Mouse (Mus musculus) embryonic facial prominence, embryonic 12.5 days (tissue): ENCODE data around the gene Gm11032. TPM values are rescaled to one million over a fixed set of nuclear protein-coding genes. Genes with fewer than 3 reads are reported as not detected.
"Not testable (repeated sequence)": the region's sequence is repeated elsewhere in the genome, so short reads cannot be mapped to it uniquely, and the experiment has no call there.

Experiments used
- ATAC-seq: fragments of 200-750 bp; cut with Nextera tagmentation; 2 replicates; pipeline ENCODE4 v1.8.0; 2017; ENCODE audit not compliant: insufficient number of reproducible peaks, insufficient read depth, low FRiP score, low TSS enrichment
- H3K27ac ChIP-seq: fragments of 300-500 bp; sonication (generic); 2 replicates; pipeline ENCODE4 v1.5.1; 2016; ENCODE audit warnings: mild to moderate bottlenecking
- H3K27me3 ChIP-seq: fragments of 300-500 bp; sonication (generic); 2 replicates; pipeline ENCODE4 v1.6.1; 2016; ENCODE audit warnings: mild to moderate bottlenecking, moderate library complexity
- H3K36me3 ChIP-seq: fragments of 300-500 bp; sonication (generic); 2 replicates; pipeline ENCODE4 v1.6.1; 2016; ENCODE audit warnings: mild to moderate bottlenecking
- H3K4me1 ChIP-seq: fragments of 300-500 bp; sonication (generic); 2 replicates; pipeline ENCODE4 v1.6.1; 2016
- H3K4me2 ChIP-seq: fragments of 300-500 bp; sonication (generic); replicated peaks from 2 replicates; pipeline ENCODE4 v1.6.1; 2016; ENCODE audit warnings: mild to moderate bottlenecking, moderate library complexity
- H3K4me3 ChIP-seq: fragments of 300-500 bp; sonication (generic); 2 replicates; pipeline ENCODE4 v1.5.1; 2016; ENCODE audit warnings: mild to moderate bottlenecking
- H3K9ac ChIP-seq: fragments of 300-500 bp; sonication (generic); 2 replicates; pipeline ENCODE4 v1.6.1; 2016; ENCODE audit warnings: mild to moderate bottlenecking, moderate library complexity
- H3K9me3 ChIP-seq: fragments of 300-500 bp; sonication (generic); 2 replicates; pipeline ENCODE4 v1.6.1; 2016; ENCODE audit warnings: mild to moderate bottlenecking, moderate library complexity
- WGBS: fragments of 180-500 bp; shearing (Covaris S2); methylation state at CpG from one replicate; pipeline ENCODE4 v1.1.7; 2016; 5-methylcytosine and 5-hydroxymethylcytosine counted together
- polyA plus RNA-seq: library from polyadenylated mRNA; unstranded; fragments of >200 nt; fragmentation: Nextera tagmentation; extraction: Ambion mirVana; gene quantifications from 2 replicates; pipeline ENCODE4 v1.2.1, GENCODE M21; 2016

The Gm11032 gene
- polyA plus RNA-seq: not detected in 2 replicates

- 82% methylated on average over 16 of the region's 16 CpGs for WGBS
These were observed at the start of gene Gm11032 for GRCm38 (mm10) chr11:4620017-4620485. Gm11032 (plus strand) TSS chr11:4620067.

GRCm38 (mm10) chr11:4571491-4571901 lies 48.4 kb upstream of the Gm11032 start:
- Histone ChIP-seq H3K27me3 (no peaks in the 10 kb centered on the region), H3K9ac (no peak overlapping the region), H3K4me1 (peaks cover 5% of the 10 kb centered on the region; the same call in 1 of the 2 replicates), H3K4me3 (no peak overlapping the region), H3K9me3 (no peaks in the 10 kb centered on the region), H3K4me2 (no peak overlapping the region), H3K36me3 (no peaks in the 10 kb centered on the region), H3K27ac (no peak overlapping the region)
- ATAC-seq: no peak
- 77% methylated on average over 4 of the region's 4 CpGs for WGBS

More at GRCm38 (mm10) chr11:4620017-4620485, at the start of gene Gm11032:
- Histone ChIP-seq H3K27ac (no peak within 1 kb of the TSS), H3K4me2 (no peak within 1 kb of the TSS), H3K9ac (no peak within 1 kb of the TSS), H3K4me3 (no peak within 1 kb of the TSS), H3K36me3 (no peaks in the 10 kb centered on the region), H3K4me1 (no peaks in the 10 kb centered on the region), H3K27me3 (no peaks in the 10 kb centered on the region), H3K9me3 (no peaks in the 10 kb centered on the region)
- ATAC-seq: no peak

- not testable (repeated sequence) for H3K9ac ChIP-seq, H3K4me3 ChIP-seq, H3K27ac ChIP-seq, H3K4me2 ChIP-seq, H3K36me3 ChIP-seq, ATAC-seq, H3K27me3 ChIP-seq, H3K9me3 ChIP-seq
- peaks cover 11% of the 10 kb centered on the region; the same call in 1 of the 2 replicates for H3K4me1 ChIP-seq
- 88% methylated on average over 2 of the region's 2 CpGs for WGBS
These were observed 43.7 kb upstream of the Gm11032 start for GRCm38 (mm10) chr11:4576090-4576732.

DNA sequence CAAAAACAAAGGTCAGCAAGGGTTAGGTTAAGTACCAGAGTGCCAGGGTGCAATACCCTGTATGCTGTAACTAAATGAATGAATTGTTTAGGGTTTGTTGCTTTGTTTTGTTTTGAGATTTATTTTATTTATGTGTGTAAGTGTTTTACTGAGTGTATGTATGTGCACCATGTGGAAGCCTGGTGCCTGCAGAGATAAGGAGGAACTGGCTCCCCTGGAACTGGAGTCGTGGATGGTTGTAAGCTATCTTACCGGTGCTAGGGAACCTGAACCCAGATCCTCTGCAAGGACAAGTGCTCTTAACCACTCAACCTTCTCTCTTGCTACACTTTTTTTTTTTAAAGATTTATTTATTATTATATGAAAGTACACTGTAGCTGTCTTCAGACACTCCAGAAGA lies 42.8 kb upstream of the Gm11032 start:
- 100% methylated on average over 2 of the region's 2 CpGs for WGBS
- no peaks in the 10 kb centered on the region for H3K9me3 ChIP-seq
- no peaks in the 10 kb centered on the region for H3K27me3 ChIP-seq
- no peak for ATAC-seq
- no peak overlapping the region for H3K4me2 ChIP-seq
- no peak overlapping the region for H3K9ac ChIP-seq
- H3K4me1 ChIP-seq: peaks cover 11% of the 10 kb centered on the region; the same call in 1 of the 2 replicates
- H3K27ac ChIP-seq: no peak overlapping the region
- H3K4me3 ChIP-seq: no peak overlapping the region
- H3K36me3 ChIP-seq: no peaks in the 10 kb centered on the region

- Histone ChIP-seq H3K4me2 (no peak overlapping the region), H3K27me3 (no peaks in the 10 kb centered on the region), H3K4me3 (no peak overlapping the region), H3K9me3 (no peaks in the 10 kb centered on the region), H3K4me1 (peaks cover 11% of the 10 kb centered on the region; the same call in 1 of the 2 replicates), H3K27ac (no peak overlapping the region), H3K9ac (no peak overlapping the region), H3K36me3 (no peaks in the 10 kb centered on the region)
- WGBS: 80% methylated on average over 2 of the region's 2 CpGs
- no peak for ATAC-seq
These were observed 41.2 kb upstream of the Gm11032 start for GRCm38 (mm10) chr11:4578682-4579081.

DNA sequence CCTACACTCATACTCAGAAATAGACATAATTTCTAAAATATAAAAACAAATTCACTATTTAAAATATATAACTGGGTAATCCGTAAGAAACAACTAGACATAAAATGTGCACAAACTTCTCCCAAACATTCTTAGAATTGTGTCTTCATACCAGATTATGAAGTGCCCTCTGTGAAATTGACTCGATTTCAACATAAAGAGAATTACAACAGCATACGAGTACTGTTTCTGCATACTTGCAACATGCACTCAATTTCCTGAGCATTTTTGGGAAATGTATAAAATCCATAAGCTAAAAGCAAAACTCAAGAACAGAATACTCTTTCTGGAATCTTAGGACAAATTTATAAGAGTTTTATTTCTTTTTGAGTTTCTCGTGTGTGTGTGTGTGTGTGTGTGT lies 28.1 kb upstream of the Gm11032 start:
- Histone ChIP-seq H3K9me3 (no peaks in the 10 kb centered on the region), H3K4me2 (no peak overlapping the region), H3K4me3 (no peak overlapping the region), H3K4me1 (peaks cover 11% of the 10 kb centered on the region), H3K9ac (no peak overlapping the region), H3K27ac (no peak overlapping the region), H3K27me3 (no peaks in the 10 kb centered on the region), H3K36me3 (no peaks in the 10 kb centered on the region)
- WGBS: 82% methylated on average over 4 of the region's 4 CpGs
- ATAC-seq: no peak

GRCm38 (mm10) chr11:4593491-4593848 lies 26.4 kb upstream of the Gm11032 start:
- peak overlapping the region; percentile 98; the same call in 1 of the 2 replicates for H3K9ac ChIP-seq
- H3K4me1 ChIP-seq: peaks cover 11% of the 10 kb centered on the region
- H3K4me3 ChIP-seq: peak overlapping the region; percentile 90
- no peaks in the 10 kb centered on the region for H3K36me3 ChIP-seq
- H3K4me2 ChIP-seq: peak overlapping the region; percentile 57
- no peak for ATAC-seq
- H3K9me3 ChIP-seq: no peaks in the 10 kb centered on the region
- WGBS: 33% methylated on average over 5 of the region's 5 CpGs
- H3K27me3 ChIP-seq: no peaks in the 10 kb centered on the region
- H3K27ac ChIP-seq: no peak overlapping the region

DNA sequence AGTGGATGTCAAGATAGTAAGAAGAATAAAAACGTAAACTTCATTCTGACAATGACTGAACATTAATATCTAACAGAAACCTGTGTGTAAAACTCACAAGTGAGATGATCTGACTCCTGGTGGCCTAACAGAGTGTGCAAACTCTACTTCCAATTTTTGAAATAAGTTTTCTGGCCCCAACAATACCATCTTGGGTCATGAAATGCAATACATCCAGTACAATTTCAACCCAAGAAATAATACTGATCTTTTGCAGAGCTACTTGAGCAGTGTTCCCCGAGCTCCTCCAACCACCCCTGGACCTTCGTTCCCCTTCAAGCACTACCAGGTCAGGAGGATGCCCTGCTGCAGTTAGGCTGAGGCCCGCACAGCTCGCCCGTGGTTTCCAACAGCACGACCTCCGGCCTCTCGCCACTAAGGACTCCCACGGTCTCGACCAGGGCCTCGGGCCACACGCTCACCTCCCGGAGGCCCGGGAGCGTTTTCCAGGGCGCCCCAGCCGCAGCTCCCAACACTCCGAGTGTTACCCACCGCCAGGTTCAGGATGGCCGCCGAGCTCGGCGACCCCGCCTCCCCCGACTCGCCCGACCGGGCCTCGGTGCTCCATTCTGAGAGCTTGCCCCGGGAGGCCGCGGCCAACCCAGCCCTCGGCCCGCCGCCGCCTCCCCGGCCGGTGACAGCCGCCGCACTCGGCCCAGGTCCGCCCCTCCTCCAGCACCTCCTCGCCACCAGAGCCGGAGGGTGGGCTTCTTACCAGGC lies 25.8 kb upstream of the Gm11032 start:
- Histone ChIP-seq H3K27me3 (no peaks in the 10 kb centered on the region), H3K4me3 (peak overlapping the region; percentile 90), H3K4me2 (peak overlapping the region; percentile 57), H3K9me3 (no peaks in the 10 kb centered on the region), H3K4me1 (peaks cover 11% of the 10 kb centered on the region), H3K27ac (peak overlapping the region; percentile 95), H3K9ac (peak overlapping the region; percentile 98), H3K36me3 (no peaks in the 10 kb centered on the region)
- WGBS: under 1% methylated on average over 45 of the region's 45 CpGs
- ATAC-seq: peak; percentile 94

DNA sequence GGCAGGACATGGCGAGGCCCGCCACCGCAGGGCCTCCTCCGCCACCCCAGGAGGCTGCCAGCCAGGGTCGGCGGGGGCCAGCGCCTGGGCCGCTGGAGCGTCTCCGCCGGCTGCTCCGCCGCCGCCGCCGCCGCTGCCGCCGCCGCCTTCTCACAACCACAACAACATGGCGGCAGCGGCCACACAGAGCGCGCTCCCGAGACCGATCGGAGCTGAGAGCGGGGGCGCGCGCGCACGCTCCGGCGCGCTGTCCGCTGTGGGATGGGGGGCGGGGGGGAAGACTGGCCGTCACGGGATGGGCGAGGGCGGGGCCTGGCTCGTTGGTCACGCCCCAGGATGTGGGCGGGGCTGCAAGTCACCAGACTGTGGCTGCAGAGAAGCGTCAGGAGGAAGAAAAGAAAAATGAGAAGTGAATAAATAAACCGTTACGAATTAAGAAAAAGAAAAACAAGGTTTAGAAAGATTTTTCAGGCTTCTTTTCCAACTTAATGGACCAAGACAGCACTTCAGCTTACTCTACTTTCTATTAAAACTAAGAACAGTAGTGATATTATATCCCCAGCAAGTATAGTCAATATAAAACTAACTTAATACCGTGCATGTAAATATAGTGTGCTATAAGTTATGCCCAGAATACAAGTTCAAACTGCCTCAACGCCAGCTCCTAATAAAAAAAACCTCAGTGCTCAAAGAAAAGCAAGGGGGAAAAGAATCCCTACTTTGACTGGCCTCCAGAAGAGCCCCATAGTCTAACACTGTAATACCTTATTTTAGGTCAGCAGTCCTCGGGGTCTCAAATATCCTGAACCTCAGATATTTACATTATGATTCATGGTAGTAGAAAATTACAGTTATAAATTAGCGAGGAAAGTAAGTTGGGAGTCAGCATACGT lies 25.0 kb upstream of the Gm11032 start, which contains the start of gene Mtmr3:
Gene Mtmr3 (minus strand): TSS at position 256 of the 893 bp plus-strand sequence.
- WGBS: 3% methylated on average over 53 of the region's 53 CpGs
- peaks cover 11% of the 10 kb centered on the region for H3K4me1 ChIP-seq
- H3K27me3 ChIP-seq: no peaks in the 10 kb centered on the region
- peak; percentile 91 for ATAC-seq
- H3K27ac ChIP-seq: peak within 1 kb of the TSS; percentile 95
- H3K9me3 ChIP-seq: no peaks in the 10 kb centered on the region
- peak within 1 kb of the TSS; percentile 57 for H3K4me2 ChIP-seq
- H3K4me3 ChIP-seq: peak within 1 kb of the TSS; percentile 90
- peak within 1 kb of the TSS; percentile 98 for H3K9ac ChIP-seq
- H3K36me3 ChIP-seq: no peaks in the 10 kb centered on the region

DNA sequence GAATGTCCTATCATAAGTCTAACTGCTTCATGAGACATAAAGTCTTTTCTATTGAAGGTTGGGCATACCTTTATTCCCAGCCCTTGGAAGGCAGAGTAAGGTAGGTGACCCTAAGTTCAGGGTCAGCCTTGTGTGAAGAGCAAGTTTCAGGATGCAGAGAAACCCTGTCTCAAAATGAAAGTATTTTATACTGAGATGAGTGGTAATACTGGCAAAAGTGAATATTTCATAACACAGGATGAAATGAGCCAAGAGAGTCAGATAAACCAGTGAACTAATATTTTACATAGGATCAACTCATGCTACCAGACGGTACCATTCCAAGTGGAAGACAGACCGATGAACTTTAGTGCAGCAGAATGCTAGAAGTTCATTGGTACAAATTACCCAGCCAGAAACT lies 21.5 kb upstream of the Gm11032 start:
- WGBS: 85% methylated on average over 2 of the region's 2 CpGs
- H3K9me3 ChIP-seq: no peaks in the 10 kb centered on the region
- H3K27me3 ChIP-seq: no peaks in the 10 kb centered on the region
- no peak overlapping the region for H3K4me2 ChIP-seq
- no peak for ATAC-seq
- H3K27ac ChIP-seq: no peak overlapping the region
- H3K4me3 ChIP-seq: no peak overlapping the region
- no peaks in the 10 kb centered on the region for H3K36me3 ChIP-seq
- no peak overlapping the region for H3K9ac ChIP-seq
- H3K4me1 ChIP-seq: peaks cover 8% of the 10 kb centered on the region

GRCm38 (mm10) chr11:4599916-4600315 lies 20.0 kb upstream of the Gm11032 start:
- ATAC-seq: no peak
- Histone ChIP-seq H3K36me3 (no peaks in the 10 kb centered on the region), H3K4me2 (no peak overlapping the region), H3K4me3 (no peak overlapping the region), H3K9me3 (no peaks in the 10 kb centered on the region), H3K9ac (no peak overlapping the region), H3K27ac (no peak overlapping the region), H3K4me1 (peaks cover 7% of the 10 kb centered on the region; the same call in 1 of the 2 replicates), H3K27me3 (no peaks in the 10 kb centered on the region)
- 83% methylated on average over 3 of the region's 3 CpGs for WGBS
